Mouse (Mus musculus) cerebellum, postnatal 14 days (tissue): ENCODE data around the gene Mettl22.

Experiments used
- DNase-seq, 2 experiments: peaks; one replicate each; pipeline ENCODE4 v3.0.0; 2021; ENCODE audit warnings: mixed read lengths in 2 of 2

Gene Mettl22

GRCm38 (mm10) chr16:8512830-8513229 is 42.2 kb downstream of the Mettl22 start:
- DNase-seq: no peak

- peak; percentile 95 to 96 for DNase-seq
These were observed 42.8 kb downstream of the Mettl22 start, which contains the start of gene Abat for GRCm38 (mm10) chr16:8513236-8513906. TSS of gene Abat (plus strand) at chr16:8513429.

GRCm38 (mm10) chr16:8514180-8514579 is 43.6 kb downstream of the Mettl22 start:
- peak; percentile 75 to 76 for DNase-seq

- DNase-seq: no peak
These were observed 49.9 kb downstream of the Mettl22 start for GRCm38 (mm10) chr16:8520525-8520924.

GRCm38 (mm10) chr16:8521322-8521721 is 50.7 kb downstream of the Mettl22 start:
- no peak for DNase-seq

DNA sequence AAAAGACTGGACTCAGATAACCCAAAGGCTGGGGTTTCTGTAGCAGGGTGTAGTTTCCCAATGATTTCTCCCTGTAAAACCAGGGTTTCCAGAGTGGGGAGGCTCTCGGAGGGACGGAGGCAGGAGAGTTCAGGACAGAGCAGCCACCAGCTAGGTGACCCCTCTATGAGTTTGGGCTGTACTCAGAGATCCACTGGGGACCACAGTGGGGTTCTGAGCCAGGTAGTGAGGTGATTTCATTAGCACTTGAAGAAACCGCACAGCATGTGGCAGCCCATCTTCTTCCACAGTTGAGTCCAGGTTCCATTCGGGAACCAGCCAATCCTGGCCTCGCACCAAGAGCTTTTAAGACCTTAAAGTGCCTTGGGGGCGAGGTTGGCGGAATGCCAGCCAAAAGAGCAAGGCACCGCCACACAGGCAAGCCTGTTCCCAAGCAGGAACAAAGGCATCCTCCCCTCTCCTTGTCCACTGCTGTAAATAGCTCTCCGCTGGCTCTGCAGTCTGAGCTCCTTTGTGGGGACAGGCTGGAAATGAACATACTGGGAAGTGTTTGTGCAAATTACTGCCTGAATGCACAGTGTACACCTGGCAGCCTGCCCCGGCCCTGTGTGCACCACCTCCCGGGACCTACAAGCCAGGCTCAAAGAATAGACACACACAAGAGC is 53.0 kb downstream of the Mettl22 start:
- peak; percentile 77 to 79 for DNase-seq

- DNase-seq: no peak
These were observed 53.7 kb downstream of the Mettl22 start for GRCm38 (mm10) chr16:8524163-8524847.

- no peak for DNase-seq
These were observed 54.7 kb downstream of the Mettl22 start for GRCm38 (mm10) chr16:8525293-8525692.

DNA sequence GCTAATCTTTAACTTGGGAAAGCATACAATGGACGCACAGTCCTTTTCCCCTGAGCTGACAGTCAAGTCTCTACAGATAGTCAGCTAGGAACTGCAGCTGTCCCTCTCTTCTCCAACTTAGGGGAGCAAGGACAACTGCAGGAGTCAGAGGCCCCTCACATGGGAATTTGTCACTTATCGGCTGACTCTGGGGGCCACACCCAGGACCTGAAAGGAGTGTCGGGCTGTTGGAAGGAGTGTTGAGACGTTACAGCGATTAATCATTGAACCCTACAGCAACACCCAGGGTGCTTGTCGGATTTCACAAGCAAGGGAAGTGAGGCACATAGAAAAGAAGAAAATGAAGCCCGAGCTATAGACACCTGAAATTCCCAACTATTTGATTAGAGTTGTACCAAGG is 55.3 kb downstream of the Mettl22 start:
- no peak for DNase-seq

DNA sequence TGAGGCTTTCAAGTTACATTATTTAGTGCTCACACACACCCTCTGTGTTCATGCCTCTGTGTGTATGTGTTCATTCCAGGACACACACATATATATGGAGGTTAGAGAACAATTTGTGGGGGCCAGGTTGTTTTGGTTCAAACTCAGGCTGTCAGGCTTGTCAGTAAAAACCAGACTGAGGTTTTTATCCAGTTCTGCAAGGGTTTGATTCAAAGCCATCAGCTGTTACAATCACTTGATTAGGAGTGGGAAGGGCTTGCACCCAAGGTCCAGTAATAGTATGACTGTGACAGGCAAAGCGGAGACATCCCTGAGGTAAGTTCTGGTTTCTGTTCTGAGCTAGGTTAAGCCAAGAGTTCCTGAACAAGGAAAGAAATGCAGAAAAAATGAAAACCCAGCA is 58.8 kb downstream of the Mettl22 start:
- no peak for DNase-seq

DNA sequence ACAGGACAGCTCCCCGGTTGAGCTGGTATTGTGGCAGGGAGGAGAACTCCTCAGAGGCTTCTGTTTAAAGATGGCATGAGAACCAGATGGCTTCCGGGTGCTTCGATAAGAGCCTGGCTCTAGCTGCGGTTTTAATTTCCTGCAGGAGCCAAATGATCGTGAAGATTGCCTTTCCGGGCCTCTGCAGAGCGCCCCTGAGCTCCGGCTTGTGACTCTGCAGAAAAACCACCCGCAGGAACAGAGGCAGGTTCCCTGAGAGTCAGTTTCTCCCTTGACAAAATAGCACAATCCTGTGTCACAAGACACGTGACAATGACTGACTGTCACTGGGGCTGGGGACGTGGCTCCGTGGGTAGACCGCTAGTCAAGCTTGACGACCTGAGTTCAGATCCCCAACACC is 59.4 kb downstream of the Mettl22 start:
- DNase-seq: no peak

DNA sequence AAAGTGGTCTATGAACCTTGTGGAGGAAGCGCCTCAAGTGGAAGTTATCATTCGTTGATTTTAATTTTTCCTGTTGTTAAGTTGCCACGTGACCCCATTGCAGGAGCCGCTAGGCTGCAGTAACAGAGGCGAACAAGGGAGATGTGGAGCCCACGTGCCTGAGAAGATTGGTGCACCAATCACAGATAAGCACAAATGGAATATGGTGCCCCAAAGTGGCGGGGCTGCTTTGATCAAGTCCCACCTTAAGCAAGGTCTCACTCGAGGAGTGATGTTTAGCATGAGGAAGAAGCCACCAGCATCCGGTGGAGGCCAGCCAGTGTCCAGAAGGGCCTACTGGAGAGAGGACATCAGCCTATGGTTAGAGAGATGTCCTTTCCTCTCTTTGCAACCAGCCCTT is 61.9 kb downstream of the Mettl22 start:
- DNase-seq: no peak

- no peak for DNase-seq
These were observed 62.3 kb downstream of the Mettl22 start for GRCm38 (mm10) chr16:8532894-8533293.

- no peak for DNase-seq
These were observed 62.9 kb downstream of the Mettl22 start for GRCm38 (mm10) chr16:8533477-8533876.

- DNase-seq: no peak
These were observed 64.0 kb downstream of the Mettl22 start for GRCm38 (mm10) chr16:8534466-8535200.

- no peak for DNase-seq
These were observed 64.8 kb downstream of the Mettl22 start for GRCm38 (mm10) chr16:8535411-8535810.

DNA sequence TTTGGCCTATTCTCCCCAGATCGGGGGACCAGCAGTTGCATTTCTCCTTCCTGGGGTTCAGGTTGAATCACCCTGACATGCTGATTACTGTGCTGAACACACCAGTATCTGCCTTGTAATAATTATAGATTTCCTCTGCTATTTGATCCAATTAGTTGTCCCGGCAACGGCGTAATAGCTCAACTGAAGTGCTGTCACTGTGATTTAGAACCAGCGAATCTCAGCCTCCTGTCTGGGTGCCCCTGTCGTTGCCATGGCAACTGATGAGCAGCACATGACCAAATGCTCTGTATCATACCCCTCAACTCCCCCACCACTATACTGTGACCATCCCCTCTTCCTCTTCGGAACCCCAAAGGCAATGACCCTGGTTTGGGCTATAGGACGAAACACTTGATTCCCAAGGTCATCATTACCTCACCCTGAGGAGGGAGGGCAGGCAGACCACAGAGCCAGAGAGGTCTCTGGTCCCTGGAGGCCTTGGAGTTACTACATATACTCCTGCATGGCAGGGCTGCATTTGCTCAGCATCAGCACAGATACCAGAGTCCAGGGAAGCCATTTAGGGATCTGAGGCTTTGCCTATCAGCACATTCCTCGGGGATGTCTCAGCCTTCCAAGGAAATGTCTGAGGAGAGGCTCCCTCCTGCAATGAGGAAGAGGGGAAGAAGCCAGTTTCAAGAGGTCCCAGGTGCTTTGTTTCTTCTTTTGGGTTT is 68.7 kb downstream of the Mettl22 start:
- peak; percentile 39 to 42 for DNase-seq
